Mouse (Mus musculus) CH12.LX (cell line): ENCODE measurements at regions not wholly inside any gene's neighbourhood (a gene's known extent, or its start where the extent isn't known, plus 50 kb on each side); places are given as distances from the start of the nearest gene placed in this dataset.

Source experiments
- DNase-seq: peaks from one replicate; pipeline ENCODE4 v3.0.0-alpha.2; 2013; ENCODE audit errors: extremely low read depth
- H3K27ac ChIP-seq: 2 replicates; pipeline ENCODE4 v1.5.1; 2012; ENCODE audit warnings: low read depth, mild to moderate bottlenecking, control low read depth, moderate library complexity; ENCODE audit not compliant: insufficient read depth
- H3K27me3 ChIP-seq: replicated peaks from 2 replicates; pipeline ENCODE3; 2012; ENCODE audit warnings: inconsistent platforms
- H3K36me3 ChIP-seq, 2 experiments: replicated peaks in 1 of 2; 2 replicates each; pipeline versions ENCODE3 to v1.6.1; 2012; ENCODE audit warnings: inconsistent platforms in 1 of 2, low read length in 1 of 2, mild to moderate bottlenecking in 1 of 2, mixed read lengths in 1 of 2, moderate library complexity in 1 of 2; ENCODE audit not compliant: control insufficient read depth in 1 of 2, insufficient read depth in 1 of 2
- H3K4me1 ChIP-seq, 2 experiments: 2 replicates each; pipeline ENCODE4 v1.6.1; 2012; ENCODE audit warnings: inconsistent platforms in 1 of 2, moderate library complexity in 1 of 2; ENCODE audit not compliant: insufficient read depth in 2 of 2, control insufficient read depth in 1 of 2
- H3K4me2 ChIP-seq: 2 replicates; pipeline ENCODE4 v1.6.1; 2012; ENCODE audit warnings: low read depth, mild to moderate bottlenecking, control low read depth; ENCODE audit not compliant: poor library complexity, insufficient read depth, severe bottlenecking
- H3K4me3 ChIP-seq, 3 experiments: fragments of 150-350 bp in 1 of 3; sonication (generic) in 1 of 3; replicated peaks in 1 of 3; 2 replicates each; pipeline versions ENCODE3 to v1.5.1; 2011 to 2012; ENCODE audit warnings: low read depth in 2 of 3, low read length in 2 of 3, mild to moderate bottlenecking in 2 of 3, moderate library complexity in 2 of 3, control low read depth in 1 of 3, improper control_type of control experiment in 1 of 3, inconsistent platforms in 1 of 3, mixed read lengths in 1 of 3; ENCODE audit not compliant: poor library complexity in 1 of 3
- H3K79me2 ChIP-seq: replicated peaks from 2 replicates; pipeline ENCODE4 v1.6.1; 2012; ENCODE audit warnings: mild to moderate bottlenecking, moderate library complexity; ENCODE audit not compliant: control insufficient read depth, poor library complexity, insufficient read depth, severe bottlenecking; ENCODE audit errors: extremely low read depth
- H3K9ac ChIP-seq: 2 replicates; pipeline ENCODE4 v1.6.1; 2012; ENCODE audit warnings: low read depth, mild to moderate bottlenecking, control low read depth, moderate library complexity; ENCODE audit not compliant: insufficient read depth
- H3K9me3 ChIP-seq: replicated peaks from 2 replicates; pipeline ENCODE3; 2012; ENCODE audit warnings: low read length, inconsistent platforms, mixed read lengths
- BHLHE40 ChIP-seq: IDR thresholded peaks from 2 replicates; pipeline ENCODE4 v1.6.1; 2011; ENCODE audit warnings: mild to moderate bottlenecking, low read depth, low read length, improper control_type of control experiment
- CHD1 ChIP-seq: IDR thresholded peaks from 2 replicates; pipeline ENCODE4 v1.6.1; 2012; ENCODE audit warnings: low read depth, low read length, improper control_type of control experiment, inconsistent platforms
- CHD2 ChIP-seq: IDR thresholded peaks from 2 replicates; pipeline ENCODE4 v1.6.1; 2011; ENCODE audit warnings: low read length, improper control_type of control experiment
- EP300 ChIP-seq: IDR thresholded peaks from 2 replicates; pipeline ENCODE4 v1.6.1; 2011; ENCODE audit warnings: low read length, improper control_type of control experiment
- GABPA ChIP-seq: IDR thresholded peaks from 2 replicates; pipeline ENCODE4 v1.6.1; 2012; ENCODE audit warnings: low read depth, low read length, improper control_type of control experiment, inconsistent platforms; ENCODE audit not compliant: insufficient replicate concordance
- HCFC1 ChIP-seq: IDR thresholded peaks from 2 replicates; pipeline ENCODE4 v1.6.1; 2012; ENCODE audit warnings: low read depth, mild to moderate bottlenecking, inconsistent platforms, low read length, improper control_type of control experiment
- JUND ChIP-seq: conservative IDR thresholded peaks from 2 replicates; pipeline ENCODE4 v1.6.1; 2011; ENCODE audit warnings: low read depth, low read length, improper control_type of control experiment
- MAFK ChIP-seq: IDR thresholded peaks from 2 replicates; pipeline ENCODE4 v1.6.1; 2011; ENCODE audit warnings: low read length, improper control_type of control experiment; ENCODE audit not compliant: insufficient replicate concordance
- MAX ChIP-seq: IDR thresholded peaks from 2 replicates; pipeline ENCODE4 v1.6.1; 2011; ENCODE audit warnings: low read length, improper control_type of control experiment
- MAZ ChIP-seq: IDR thresholded peaks from 2 replicates; pipeline ENCODE4 v1.6.1; 2012; ENCODE audit warnings: low read depth, mild to moderate bottlenecking, inconsistent platforms, low read length, improper control_type of control experiment, moderate library complexity
- MYC ChIP-seq: IDR thresholded peaks from 2 replicates; pipeline ENCODE4 v1.6.1; 2011; ENCODE audit warnings: low read depth, mild to moderate bottlenecking, improper control_type of control experiment, low read length
- NELFE ChIP-seq: IDR thresholded peaks from 2 replicates; pipeline ENCODE4 v1.6.1; 2011; ENCODE audit warnings: low read depth, low read length, improper control_type of control experiment
- NRF1 ChIP-seq: IDR thresholded peaks from 2 replicates; pipeline ENCODE4 v1.6.1; 2014; ENCODE audit warnings: low read depth, mild to moderate bottlenecking, inconsistent platforms, low read length, improper control_type of control experiment, moderate library complexity
- POLR2A ChIP-seq: IDR thresholded peaks from 2 replicates; pipeline ENCODE4 v1.6.1; 2011; ENCODE audit warnings: low read depth, mild to moderate bottlenecking, improper control_type of control experiment, low read length
- POLR2AphosphoS2 ChIP-seq: IDR thresholded peaks from 2 replicates; pipeline ENCODE4 v1.6.1; 2011; ENCODE audit warnings: low read depth, low read length, improper control_type of control experiment
- RAD21 ChIP-seq: IDR thresholded peaks from 2 replicates; pipeline ENCODE4 v1.6.1; 2011; ENCODE audit warnings: low read depth, mild to moderate bottlenecking, low read length, improper control_type of control experiment, moderate library complexity
- SMC3 ChIP-seq: IDR thresholded peaks from 2 replicates; pipeline ENCODE4 v1.6.1; 2011; ENCODE audit warnings: low read depth, low read length, improper control_type of control experiment
- TCF12 ChIP-seq: IDR thresholded peaks from 2 replicates; pipeline ENCODE4 v1.6.1; 2014; ENCODE audit warnings: low read depth, mild to moderate bottlenecking, inconsistent platforms, low read length, improper control_type of control experiment
- UBTF ChIP-seq: IDR thresholded peaks from 2 replicates; pipeline ENCODE4 v1.6.1; 2012; ENCODE audit warnings: low read depth, mild to moderate bottlenecking, inconsistent platforms, low read length, improper control_type of control experiment, moderate library complexity
- USF2 ChIP-seq: conservative IDR thresholded peaks from 2 replicates; pipeline ENCODE4 v1.6.1; 2011; ENCODE audit warnings: low read depth, low read length, improper control_type of control experiment
- ZC3H11A ChIP-seq: IDR thresholded peaks from 2 replicates; pipeline ENCODE4 v1.6.1; 2012; ENCODE audit warnings: low read depth, mild to moderate bottlenecking, inconsistent platforms, low read length, improper control_type of control experiment
- dilution Hi-C: fragments of 300-500 bp; cut with MboI; formaldehyde crosslinking; loops from 2 replicates; pipeline ENCODE4 v1.14.3; 2020; ENCODE audit warnings: low sequenced_read_pairs; ENCODE audit not compliant: extremely low pct_unique_long_range_greater_than_20kb, extremely low pct_ligation_motif_present
- in situ Hi-C: fragments of 300-500 bp; cut with MboI; formaldehyde crosslinking; loops from 3 replicates; pipeline ENCODE4 v1.14.3; 2019; ENCODE audit warnings: low sequenced_read_pairs, low pct_ligation_motif_present, low pct_unique_long_range_greater_than_20kb, mixed read lengths

- Histone ChIP-seq H3K9ac (no peak overlapping the region), H3K79me2 (no peaks in the 10 kb centered on the region), H3K4me2 (no peak overlapping the region), H3K27me3 (no peaks in the 10 kb centered on the region), H3K36me3 (no peaks in the 10 kb centered on the region), H3K27ac (no peak overlapping the region), H3K4me1 (no peaks in the 10 kb centered on the region), H3K9me3 (peaks cover 76% of the 10 kb centered on the region)
- DNase-seq: no peak
- no peak for TF ChIP-seq GABPA
- TF ChIP-seq ZC3H11A: no peak
- no peak for TF ChIP-seq NRF1
- no peak for TF ChIP-seq NELFE
- no peak for TF ChIP-seq POLR2A
- no peak for TF ChIP-seq BHLHE40
- TF ChIP-seq USF2: no peak
- no peak for TF ChIP-seq MAZ
- TF ChIP-seq RAD21: no peak
- no peak for TF ChIP-seq UBTF
- TF ChIP-seq CHD2: no peak
- TF ChIP-seq JUND: no peak
- TF ChIP-seq HCFC1: no peak
- no peak for TF ChIP-seq MYC
- TF ChIP-seq MAX: no peak
- no peak for TF ChIP-seq CHD1
- TF ChIP-seq POLR2AphosphoS2: no peak
- no peak for TF ChIP-seq MAFK
- TF ChIP-seq, all 38 proteins: peak for 0
- dilution Hi-C loops (no loop called here), in situ Hi-C loops (no loop called here)
- H3K4me3 ChIP-seq: no peak overlapping the region
Observed at GRCm38 (mm10) chr12:107812549-107813335, 190.7 kb downstream of the Bcl11b start.

- no peaks in the 10 kb centered on the region for H3K27me3 ChIP-seq
- H3K4me2 ChIP-seq: no peak overlapping the region
- H3K4me1 ChIP-seq: no peaks in the 10 kb centered on the region
- no peak for DNase-seq
- no peak overlapping the region for H3K4me3 ChIP-seq
- H3K9me3 ChIP-seq: peaks cover 75% of the 10 kb centered on the region
- in situ Hi-C loops: no loop called here
- H3K27ac ChIP-seq: no peak overlapping the region
- no peak overlapping the region for H3K9ac ChIP-seq
- H3K36me3 ChIP-seq: no peaks in the 10 kb centered on the region
- no peak for TF ChIP-seq MAZ
- TF ChIP-seq MAX: no peak
- TF ChIP-seq NRF1: no peak
- no peak for TF ChIP-seq HCFC1
- TF ChIP-seq POLR2AphosphoS2: no peak
- TF ChIP-seq EP300: no peak
- TF ChIP-seq TCF12: no peak
- no peak for TF ChIP-seq USF2
- no peak for TF ChIP-seq POLR2A
- TF ChIP-seq SMC3: no peak
- TF ChIP-seq, all 38 proteins: peak for 0
- dilution Hi-C loops: no loop called here
- H3K79me2 ChIP-seq: no peaks in the 10 kb centered on the region
Observed at GRCm38 (mm10) chr12:107814926-107815325, 188.5 kb downstream of the Bcl11b start.
